In the genomic region with DNA sequence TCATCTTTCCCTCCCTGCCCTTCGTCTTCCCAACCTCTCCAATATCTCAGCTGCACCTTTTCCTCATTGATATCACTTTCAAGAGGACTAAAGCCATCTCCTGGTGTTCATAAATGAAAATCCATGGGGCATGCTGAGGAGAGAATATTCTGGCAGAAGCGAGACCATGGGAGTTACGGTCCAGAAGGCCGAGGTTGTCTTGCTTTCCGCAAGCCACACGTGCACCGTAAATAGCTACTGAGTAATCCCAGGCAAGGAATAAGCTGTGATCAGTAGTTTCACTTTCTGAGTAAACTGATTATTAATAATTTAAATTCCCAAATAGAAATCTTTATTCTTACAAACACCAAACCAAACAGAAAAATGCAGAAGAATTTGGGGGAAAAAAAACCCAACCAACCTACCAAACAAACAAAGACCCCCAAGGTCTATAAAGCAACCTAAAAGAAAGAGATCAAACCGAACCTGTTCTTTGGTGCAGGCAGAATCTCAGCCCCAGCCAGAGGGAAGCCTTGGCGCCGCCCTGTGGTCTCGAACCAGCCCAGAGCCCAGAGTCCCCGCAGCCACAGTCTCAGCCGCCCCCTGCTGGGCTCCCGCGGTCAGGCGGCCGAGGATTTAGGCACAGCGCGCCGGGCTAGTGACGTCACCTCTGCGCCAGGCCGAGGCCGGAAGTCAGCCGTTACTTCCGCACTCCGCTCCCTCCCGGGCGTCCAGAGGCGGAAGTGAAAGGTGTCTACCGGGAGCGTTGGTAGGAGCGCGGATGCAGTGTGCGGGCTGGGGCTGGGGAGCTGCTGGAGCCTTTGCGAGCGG, we compare ENCODE assay signal across 7 mouse cellular contexts. TPM values are rescaled to one million over a fixed set of nuclear protein-coding genes. Genes with fewer than 3 reads are reported as not detected.
A peak's percentile ranks its signal among the peaks of the same experiment; 100 is the strongest.
DNase-seq lines count a peak whose midpoint lies in the region; ATAC-seq and TF ChIP-seq lines count a peak whose summit lies in the region.
"Not testable (repeated sequence)": the region's sequence is repeated elsewhere in the genome, so short reads cannot be mapped to it uniquely, and the experiment has no call there.

A gene (plus strand): TSS at position 697 of the 810 bp plus-strand sequence.

- H3K9ac ChIP-seq in forebrain, postnatal 0 days = peak within 1 kb of the TSS; percentile 48
- H3K9ac ChIP-seq in hindbrain, embryonic 14.5 days = peak within 1 kb of the TSS; percentile 54
- peak within 1 kb of the TSS; percentile 65 for H3K9ac ChIP-seq in neural tube, embryonic 13.5 days

- not testable (repeated sequence) for H3K4me1 ChIP-seq in cortical plate, adult 2 months (ENCODE audit: control insufficient read depth, insufficient read depth, low read length); forebrain, postnatal 0 days (ENCODE audit: insufficient read depth); hindbrain, embryonic 14.5 days (replicated peaks; ENCODE audit: control insufficient read depth, insufficient read depth, low read length); limb, embryonic 10.5 days
- peaks cover 13% of the 10 kb centered on the region for H3K4me1 ChIP-seq in neural tube, embryonic 13.5 days (replicated peaks)

- ATAC-seq in forebrain, postnatal 0 days = peak; percentile 99
- ATAC-seq in hindbrain, embryonic 14.5 days (ENCODE audit: low FRiP score) = peak; percentile 98
- peak; percentile 98 for ATAC-seq in neural tube, embryonic 13.5 days (ENCODE audit: low read depth)

- peak; percentile 21 for DNase-seq in ZHBTc4 (ENCODE audit: low read depth, low spot score)
- peak; percentile 34 for DNase-seq in forebrain, postnatal 0 days
- not testable (repeated sequence) for DNase-seq in hindbrain, embryonic 14.5 days (ENCODE audit: low spot score); limb, embryonic 10.5 days (ENCODE audit: low spot score)

- H3K27ac ChIP-seq in cortical plate, adult 2 months (ENCODE audit: insufficient read depth, low read length); forebrain, postnatal 0 days (ENCODE audit: low read depth, low read length); hindbrain, embryonic 14.5 days; limb, embryonic 10.5 days; neural tube, embryonic 13.5 days (replicated peaks): not testable (repeated sequence)
- peak within 1 kb of the TSS; percentile 10; the same call in 1 of the 2 replicates for H3K27ac ChIP-seq in macrophage

- not testable (repeated sequence) for H3K36me3 ChIP-seq in forebrain, postnatal 0 days (ENCODE audit: insufficient read depth); hindbrain, embryonic 14.5 days (replicated peaks; ENCODE audit: control insufficient read depth, insufficient read depth); limb, embryonic 10.5 days; macrophage (ENCODE audit: inconsistent target); neural tube, embryonic 13.5 days

- not testable (repeated sequence) for H3K79me2 ChIP-seq in macrophage (ENCODE audit: inconsistent target)

- H3K4me3 ChIP-seq in cortical plate, adult 2 months (ENCODE audit: insufficient read depth, low read length) = peak within 1 kb of the TSS; percentile 27; the same call in 1 of the 2 replicates
- H3K4me3 ChIP-seq in forebrain, postnatal 0 days (ENCODE audit: low read depth, low read length) = peak within 1 kb of the TSS; percentile 41
- peak within 1 kb of the TSS; percentile 35 for H3K4me3 ChIP-seq in hindbrain, embryonic 14.5 days (replicated peaks; ENCODE audit: low read length)
- peak within 1 kb of the TSS; percentile 48 for H3K4me3 ChIP-seq in limb, embryonic 10.5 days
- peak within 1 kb of the TSS; percentile 67 for H3K4me3 ChIP-seq in macrophage (ENCODE audit: inconsistent target)
- peak within 1 kb of the TSS; percentile 42 for H3K4me3 ChIP-seq in neural tube, embryonic 13.5 days

- WGBS in forebrain, postnatal 0 days = 72% methylated on average over 10 of the region's 37 CpGs
- 69% methylated on average over 10 of the region's 37 CpGs for WGBS in hindbrain, embryonic 14.5 days
- 58% methylated on average over 12 of the region's 37 CpGs for WGBS in limb, embryonic 10.5 days
- 95% methylated on average over 4 of the region's 37 CpGs for WGBS in macrophage (ENCODE audit: missing documents)
- 88% methylated on average over 8 of the region's 37 CpGs for WGBS in neural tube, embryonic 13.5 days

- H3K9me3 ChIP-seq in forebrain, postnatal 0 days (ENCODE audit: low read length); hindbrain, embryonic 14.5 days (ENCODE audit: control insufficient read depth, low read length); limb, embryonic 10.5 days (replicated peaks); neural tube, embryonic 13.5 days: not testable (repeated sequence)

- H3K27me3 ChIP-seq in forebrain, postnatal 0 days (ENCODE audit: insufficient read depth, low read length); hindbrain, embryonic 14.5 days (ENCODE audit: control insufficient read depth, insufficient read depth, low read length); limb, embryonic 10.5 days (ENCODE audit: low read depth, poor library complexity, severe bottlenecking); neural tube, embryonic 13.5 days: not testable (repeated sequence)

- TF ChIP-seq POLR2A in cortical plate, adult 2 months (IDR thresholded peaks at IDR 0.05; ENCODE audit: extremely low read depth, insufficient read depth, low read length) = not testable (repeated sequence)

- TF ChIP-seq CTCF in cortical plate, adult 2 months (IDR thresholded peaks at IDR 0.05; ENCODE audit: extremely low read depth, insufficient read depth, low read length) = not testable (repeated sequence)
- TF ChIP-seq CTCF in forebrain, postnatal 0 days (IDR thresholded peaks at IDR 0.05; ENCODE audit: low read depth) = peak; percentile 44

- H3K4me2 ChIP-seq in forebrain, postnatal 0 days (ENCODE audit: low read depth) = peak within 1 kb of the TSS; percentile 70
- peak within 1 kb of the TSS; percentile 69 for H3K4me2 ChIP-seq in hindbrain, embryonic 14.5 days (replicated peaks)
- H3K4me2 ChIP-seq in neural tube, embryonic 13.5 days = peak within 1 kb of the TSS; percentile 76

RNA-seq across cellular contexts. Expression of the gene that starts here (rescaled TPM):
- polyA plus RNA-seq in cortical plate, adult 2 months (2012; rRNA removed) = 3.9 and 4.0 TPM in 2 replicates
- total RNA-seq in forebrain, postnatal 0 days (2014; rRNA removed) = 3.7 and 4.6 TPM in 2 replicates
- 1.9 and 2.0 TPM in 2 replicates for polyA plus RNA-seq in forebrain, postnatal 0 days (2015; fragmentation: Nextera tagmentation; extraction: Ambion mirVana)
- polyA plus RNA-seq in hindbrain, embryonic 14.5 days (2014; fragmentation: Nextera tagmentation; extraction: Ambion mirVana) = 2.4 and 2.5 TPM in 2 replicates
- 2.6 and 3.4 TPM in 2 replicates for polyA plus RNA-seq in limb, embryonic 10.5 days (2016; fragmentation: Nextera tagmentation; extraction: Ambion mirVana)
- 10 to 100 TPM in 6 of 26 experiments, 1 to 10 TPM in 17, under 1 TPM in 3; 0.76 to 11.8 (median 5.0) TPM for total RNA-seq in macrophage (2018; cell fraction: chromatin; rRNA removed)
- 1 to 10 TPM in 11 of 26 experiments, under 1 TPM in 15; 0.34 to 2.1 (median 0.96) TPM for total RNA-seq in macrophage (2018; cell fraction: cytosol; rRNA removed)
- 10 to 100 TPM in 6 of 26 experiments, 1 to 10 TPM in 18, under 1 TPM in 2; 0.69 to 15.6 (median 4.0) TPM for total RNA-seq in macrophage (2018; cell fraction: nucleus; rRNA removed)
- polyA plus RNA-seq in macrophage (2018) = 0.74 to 1.9 TPM (median 0.90 TPM) in 3 replicates
- polyA plus RNA-seq in neural tube, embryonic 13.5 days (2015; fragmentation: Nextera tagmentation; extraction: Ambion mirVana) = 3.5 and 3.6 TPM in 2 replicates
